Mouse (Mus musculus) C2C12 (cell line): ENCODE measurements around the gene Ift27. TPM values are rescaled to one million over a fixed set of nuclear protein-coding genes. Genes with fewer than 3 reads are reported as not detected.

ENCODE experiments used
- H3K27me3 ChIP-seq: one replicate; pipeline ENCODE4 v1.6.1; 2011; ENCODE audit not compliant: control insufficient read depth, insufficient read depth, insufficient read length
- H3K36me3 ChIP-seq: one replicate; pipeline ENCODE4 v1.6.1; 2011; ENCODE audit not compliant: control insufficient read depth, insufficient read depth
- H3K4me3 ChIP-seq: one replicate; pipeline ENCODE4 v1.5.1; 2011; ENCODE audit warnings: mild to moderate bottlenecking, control low read depth; ENCODE audit not compliant: poor library complexity, insufficient read depth, severe bottlenecking
- H3K79me2 ChIP-seq: one replicate; pipeline ENCODE4 v1.6.1; 2011; ENCODE audit not compliant: control insufficient read depth, insufficient read depth
- H3K79me3 ChIP-seq: one replicate; pipeline ENCODE4 v1.6.1; 2011; ENCODE audit warnings: low read depth, control low read depth
- H3ac ChIP-seq: one replicate; pipeline ENCODE3; 2011; ENCODE audit warnings: low read depth; ENCODE audit not compliant: control insufficient read depth, insufficient read length
- CEBPB ChIP-seq: IDR thresholded peaks from one replicate; pipeline ENCODE4 v1.6.1; 2011; ENCODE audit warnings: low read depth, mild to moderate bottlenecking, control low read depth, moderate library complexity
- CTCF ChIP-seq: IDR thresholded peaks from one replicate; pipeline ENCODE4 v1.5.1; 2011; ENCODE audit not compliant: control insufficient read depth, insufficient read depth, insufficient read length
- FOSL1 ChIP-seq: IDR thresholded peaks from one replicate; pipeline ENCODE4 v1.8.0; 2011; ENCODE audit warnings: mild to moderate bottlenecking, low read length; ENCODE audit not compliant: poor library complexity, insufficient read depth, severe bottlenecking
- MAX ChIP-seq: IDR thresholded peaks from one replicate; pipeline ENCODE4 v1.6.1; 2011; ENCODE audit warnings: mild to moderate bottlenecking, control low read depth
- MYOD1 ChIP-seq: IDR thresholded peaks from one replicate; pipeline ENCODE4 v1.6.1; 2011; ENCODE audit warnings: low read depth; ENCODE audit not compliant: control insufficient read depth, insufficient read length
- MYOG ChIP-seq: IDR thresholded peaks from one replicate; pipeline ENCODE4 v1.6.1; 2011; ENCODE audit not compliant: control insufficient read depth, insufficient read length; ENCODE audit errors: extremely low read depth
- USF1 ChIP-seq: IDR thresholded peaks from one replicate; pipeline ENCODE4 v1.6.1; 2011; ENCODE audit warnings: low read depth, mild to moderate bottlenecking, control low read depth, moderate library complexity
- polyA plus RNA-seq: library from polyadenylated mRNA; unstranded; fragments of >200 nt; fragmentation: generic; extraction: Trizol; gene quantifications from one replicate; pipeline ENCODE4 v1.2.1, GENCODE M21; 2012; ENCODE audit warnings: missing spikeins

Ift27 gene
- polyA plus RNA-seq, 1 experiment = 34.5 TPM

GRCm38 (mm10) chr15:78204053-78204847 lies 30.3 kb upstream of the Ift27 start:
- Histone ChIP-seq H3ac (no peak overlapping the region), H3K79me2 (no peaks in the 10 kb centered on the region), H3K27me3 (peaks cover 53% of the 10 kb centered on the region), H3K36me3 (no peaks in the 10 kb centered on the region), H3K79me3 (no peaks in the 10 kb centered on the region), H3K4me3 (no peak overlapping the region)
- TF ChIP-seq FOSL1 (no peak), USF1 (no peak), CTCF (no peak), CEBPB (no peak), MAX (no peak), MYOG (no peak)

GRCm38 (mm10) chr15:78195096-78195880 lies 21.4 kb upstream of the Ift27 start:
- Histone ChIP-seq H3ac (no peak overlapping the region), H3K79me2 (no peaks in the 10 kb centered on the region), H3K79me3 (no peaks in the 10 kb centered on the region), H3K27me3 (peaks cover 95% of the 10 kb centered on the region), H3K36me3 (no peaks in the 10 kb centered on the region), H3K4me3 (no peak overlapping the region)
- TF ChIP-seq CEBPB = no peak
- TF ChIP-seq MYOD1 = no peak
- TF ChIP-seq FOSL1 = no peak
- no peak for TF ChIP-seq MYOG
- no peak for TF ChIP-seq USF1
- TF ChIP-seq MAX = no peak
- no peak for TF ChIP-seq CTCF

GRCm38 (mm10) chr15:78194320-78194719 lies 20.4 kb upstream of the Ift27 start:
- Histone ChIP-seq H3K79me3 (no peaks in the 10 kb centered on the region), H3K79me2 (no peaks in the 10 kb centered on the region), H3K4me3 (no peak overlapping the region), H3K36me3 (no peaks in the 10 kb centered on the region), H3K27me3 (peaks cover 94% of the 10 kb centered on the region), H3ac (no peak overlapping the region)
- TF ChIP-seq FOSL1 (no peak), CEBPB (no peak), MYOG (no peak), MAX (no peak), MYOD1 (no peak), USF1 (no peak), CTCF (no peak)

GRCm38 (mm10) chr15:78189636-78190035 lies 15.7 kb upstream of the Ift27 start:
- H3K36me3 ChIP-seq = no peaks in the 10 kb centered on the region
- no peaks in the 10 kb centered on the region for H3K79me3 ChIP-seq
- no peak overlapping the region for H3ac ChIP-seq
- no peak overlapping the region for H3K4me3 ChIP-seq
- TF ChIP-seq CEBPB (no peak), USF1 (no peak), MYOD1 (no peak), MAX (no peak), FOSL1 (no peak), CTCF (no peak), MYOG (no peak)
- H3K27me3 ChIP-seq = peaks cover 67% of the 10 kb centered on the region
- no peaks in the 10 kb centered on the region for H3K79me2 ChIP-seq

GRCm38 (mm10) chr15:78188546-78188945 lies 14.6 kb upstream of the Ift27 start:
- Histone ChIP-seq H3K79me3 (no peaks in the 10 kb centered on the region), H3ac (no peak overlapping the region), H3K36me3 (no peaks in the 10 kb centered on the region), H3K4me3 (no peak overlapping the region), H3K27me3 (peaks cover 66% of the 10 kb centered on the region), H3K79me2 (no peaks in the 10 kb centered on the region)
- TF ChIP-seq MAX (no peak), MYOD1 (no peak), USF1 (no peak), MYOG (no peak), CEBPB (no peak)
